Mouse (Mus musculus) left cerebral cortex, adult 11 months (tissue): Measurements from ENCODE around the gene Eya3.
"Not testable (repeated sequence)": the region's sequence is repeated elsewhere in the genome, so short reads cannot be mapped to it uniquely, and the experiment has no call there.

ENCODE experiments used
- DNase-seq: peaks from one replicate; pipeline ENCODE4 v3.0.0; 2022; ENCODE audit warnings: low spot score

The Eya3 gene

DNA sequence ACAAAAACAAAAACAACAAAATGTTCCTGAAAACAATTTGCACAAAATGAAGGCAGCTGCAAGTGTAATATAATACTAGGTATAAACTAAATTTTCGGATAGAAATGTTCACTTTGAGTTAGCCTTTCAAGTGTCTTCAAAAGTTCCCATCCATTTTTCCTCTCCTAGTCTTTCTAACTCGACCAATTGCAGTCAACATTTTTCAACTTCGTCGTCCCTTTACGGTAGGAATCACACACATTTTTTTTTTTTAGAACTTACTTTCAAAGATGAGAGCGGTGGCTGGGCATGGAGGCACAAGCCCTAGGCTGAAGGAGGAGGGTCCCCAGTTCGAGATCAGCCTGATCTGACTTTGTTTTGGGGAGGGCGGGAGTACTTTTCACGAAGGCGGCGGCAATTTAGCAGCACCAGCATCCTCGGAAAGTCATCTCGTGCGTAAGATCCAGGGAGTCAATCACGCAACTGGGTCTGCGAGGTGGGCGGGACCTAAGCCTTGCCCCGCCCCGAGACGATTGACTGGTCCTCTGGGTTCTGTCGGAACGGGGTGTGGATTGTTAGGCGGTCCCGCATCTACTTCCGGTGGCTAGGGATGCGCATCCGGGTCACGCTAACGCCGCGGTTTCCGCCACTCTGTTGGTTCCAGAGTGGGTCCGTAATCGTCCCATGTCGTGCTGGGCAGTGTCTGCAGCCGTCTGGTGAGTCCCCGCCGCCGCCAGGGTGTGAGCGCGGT is at the start of gene Eya3:
Gene Eya3, plus strand, starts transcription at position 527 of the 730 bp plus-strand sequence.
- peak; percentile 93 for DNase-seq

GRCm38 (mm10) chr4:132590642-132591041 is 48.1 kb upstream of the Eya3 start:
- no peak for DNase-seq

DNA sequence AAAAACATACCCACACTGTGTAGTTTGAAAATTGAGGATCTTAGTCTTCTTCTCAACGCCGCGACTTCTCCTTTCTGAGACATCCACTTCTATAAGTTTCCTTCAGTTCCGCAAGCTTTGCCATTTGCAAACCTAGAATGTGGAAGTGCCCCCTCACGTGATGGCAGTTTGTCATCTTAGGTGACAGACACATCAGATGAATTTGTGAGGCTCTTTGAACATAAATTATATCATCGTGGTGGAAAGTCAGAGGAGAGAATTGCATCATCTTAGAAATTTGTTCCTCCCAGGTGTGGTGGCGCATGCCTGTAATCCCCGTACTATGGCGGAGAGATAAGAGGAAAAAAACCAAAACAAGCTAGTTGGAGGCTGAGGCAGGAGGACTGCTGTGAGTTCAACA is 45.8 kb upstream of the Eya3 start:
- DNase-seq = no peak

DNA sequence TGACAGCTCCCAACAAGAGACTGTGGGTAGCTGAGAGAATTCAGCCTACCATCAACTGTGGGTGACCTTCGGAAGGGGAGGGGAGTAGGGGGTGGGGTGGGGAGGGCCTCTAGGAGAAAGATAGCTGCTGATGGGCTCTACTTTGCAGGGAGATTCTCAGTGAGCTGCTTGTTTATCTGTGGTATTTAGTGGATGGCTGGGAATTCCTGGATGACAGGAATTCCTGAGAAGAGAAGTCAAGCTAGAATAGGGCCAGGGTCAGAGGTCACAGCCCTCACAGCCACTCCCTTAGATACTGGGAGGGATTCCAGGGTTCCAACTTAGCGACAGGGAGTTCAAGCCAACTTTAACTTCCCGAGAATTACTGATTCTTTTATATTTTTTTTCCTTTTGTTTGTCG is 44.6 kb upstream of the Eya3 start:
- no peak for DNase-seq

GRCm38 (mm10) chr4:132598861-132599260 is 39.9 kb upstream of the Eya3 start:
- no peak for DNase-seq

GRCm38 (mm10) chr4:132599764-132600163 is 39.0 kb upstream of the Eya3 start:
- no peak for DNase-seq

- DNase-seq = no peak
Measured at GRCm38 (mm10) chr4:132600465-132600864, 38.3 kb upstream of the Eya3 start.

- not testable (repeated sequence) for DNase-seq
Measured at GRCm38 (mm10) chr4:132601242-132601641, 37.5 kb upstream of the Eya3 start.

GRCm38 (mm10) chr4:132603468-132603867 is 35.3 kb upstream of the Eya3 start:
- DNase-seq = no peak

DNA sequence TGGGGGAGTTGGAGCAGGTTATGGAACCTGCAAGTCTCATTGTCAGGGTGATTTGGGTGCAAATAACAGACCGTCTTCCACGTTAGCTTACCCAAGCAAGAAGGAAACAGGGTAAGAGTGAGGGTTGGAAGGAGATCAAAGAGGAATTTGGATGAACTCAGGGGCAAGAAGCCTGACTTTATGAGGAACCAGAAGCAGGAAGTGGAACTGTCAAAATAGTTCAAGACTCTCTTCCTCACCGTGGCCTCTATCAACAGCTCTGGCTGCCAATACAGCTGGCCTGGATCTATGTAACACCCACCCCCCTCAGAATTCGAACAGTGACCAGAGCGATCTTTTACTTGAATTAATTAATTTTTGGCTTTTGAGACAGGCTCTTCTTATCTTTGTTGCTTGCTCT is 33.0 kb upstream of the Eya3 start:
- DNase-seq = no peak

GRCm38 (mm10) chr4:132608147-132608546 is 30.6 kb upstream of the Eya3 start:
- no peak for DNase-seq

GRCm38 (mm10) chr4:132610301-132610984 is 28.3 kb upstream of the Eya3 start:
- no peak for DNase-seq

DNA sequence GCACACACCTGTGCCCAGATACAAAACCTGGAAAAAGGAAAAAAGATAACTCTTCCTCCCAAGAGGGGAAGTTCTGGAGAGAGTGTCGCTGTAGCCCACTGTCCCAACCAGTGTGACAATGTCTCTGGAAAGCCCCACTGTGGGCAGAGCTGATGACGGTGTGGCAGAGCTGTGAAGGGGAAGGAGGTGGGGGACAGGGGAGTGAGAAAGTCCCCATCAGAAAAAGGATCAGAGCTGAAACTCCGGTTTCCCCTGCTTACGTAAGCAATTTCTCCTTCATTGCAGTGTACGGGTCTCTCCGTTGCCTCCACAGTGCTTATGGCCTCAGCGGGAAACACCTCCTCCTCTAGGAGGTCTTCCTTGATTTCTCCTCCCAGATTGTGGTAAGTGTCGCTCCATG is 27.5 kb upstream of the Eya3 start:
- DNase-seq = no peak

DNA sequence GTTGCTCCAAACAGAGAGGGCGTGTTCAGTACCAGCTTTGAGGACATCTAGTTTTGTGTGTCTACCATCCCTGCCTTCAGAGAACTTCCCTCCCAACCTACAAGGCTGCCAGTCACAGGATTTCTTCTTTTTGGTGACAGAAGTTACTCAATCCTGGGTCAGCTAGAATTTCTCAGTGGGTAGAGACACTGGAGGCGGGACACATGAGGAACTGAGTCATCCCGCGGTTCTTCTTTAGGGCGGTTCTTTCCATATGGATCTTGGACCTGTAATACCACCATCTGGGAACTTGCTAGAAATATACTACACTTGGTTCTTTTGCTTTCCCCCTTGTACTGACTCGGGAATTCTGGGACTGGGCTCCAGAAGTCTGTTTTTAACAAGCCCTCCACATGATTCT is 20.9 kb upstream of the Eya3 start:
- DNase-seq = peak; percentile 62

DNA sequence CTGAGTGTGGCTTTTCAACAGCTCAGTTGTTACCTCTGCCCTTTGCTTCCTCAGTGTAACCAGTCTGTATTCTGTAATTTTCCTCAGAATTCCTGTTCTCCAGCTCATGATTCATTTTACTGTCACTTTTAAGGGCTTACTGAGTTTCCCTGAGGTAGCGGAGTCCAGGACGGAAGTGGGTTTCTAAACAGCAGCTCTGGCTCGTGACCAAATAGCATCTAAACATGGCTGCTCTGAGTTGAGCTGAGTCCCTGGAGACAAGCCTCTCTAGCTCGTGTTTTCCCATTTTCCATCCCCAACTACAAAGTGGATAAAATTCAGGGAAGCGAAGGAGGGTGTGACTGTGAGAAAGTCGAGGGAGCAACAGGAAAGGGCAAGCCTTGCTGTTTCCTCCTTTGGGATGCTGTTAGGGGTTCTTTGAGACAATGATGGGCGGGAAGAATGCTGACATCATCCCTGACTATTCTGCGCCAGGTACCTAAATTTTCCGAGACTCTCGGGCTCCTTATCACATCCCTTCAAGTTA is 19.9 kb upstream of the Eya3 start:
- no peak for DNase-seq

DNA sequence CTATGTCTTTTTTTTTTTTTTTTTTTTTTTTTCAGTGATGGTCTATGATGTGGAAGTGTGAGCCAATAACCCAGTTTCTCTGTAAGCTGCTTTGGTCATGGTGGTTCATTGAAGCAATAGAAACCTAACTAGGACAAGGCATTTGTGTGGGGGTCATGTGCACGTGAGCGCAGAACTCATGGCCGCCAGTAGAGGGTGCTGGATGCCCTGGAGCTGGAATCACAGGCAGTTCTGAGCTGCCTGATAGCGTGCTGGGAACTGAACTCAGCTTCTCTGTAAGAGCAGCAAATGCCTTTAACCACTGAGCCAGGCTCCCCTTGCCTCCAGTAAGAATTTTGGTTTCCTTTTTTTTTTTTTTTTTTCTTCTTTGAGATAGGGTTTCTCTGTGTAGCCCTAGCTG is 18.7 kb upstream of the Eya3 start:
- DNase-seq = no peak

GRCm38 (mm10) chr4:132621287-132622068 is 17.3 kb upstream of the Eya3 start:
- no peak for DNase-seq

DNA sequence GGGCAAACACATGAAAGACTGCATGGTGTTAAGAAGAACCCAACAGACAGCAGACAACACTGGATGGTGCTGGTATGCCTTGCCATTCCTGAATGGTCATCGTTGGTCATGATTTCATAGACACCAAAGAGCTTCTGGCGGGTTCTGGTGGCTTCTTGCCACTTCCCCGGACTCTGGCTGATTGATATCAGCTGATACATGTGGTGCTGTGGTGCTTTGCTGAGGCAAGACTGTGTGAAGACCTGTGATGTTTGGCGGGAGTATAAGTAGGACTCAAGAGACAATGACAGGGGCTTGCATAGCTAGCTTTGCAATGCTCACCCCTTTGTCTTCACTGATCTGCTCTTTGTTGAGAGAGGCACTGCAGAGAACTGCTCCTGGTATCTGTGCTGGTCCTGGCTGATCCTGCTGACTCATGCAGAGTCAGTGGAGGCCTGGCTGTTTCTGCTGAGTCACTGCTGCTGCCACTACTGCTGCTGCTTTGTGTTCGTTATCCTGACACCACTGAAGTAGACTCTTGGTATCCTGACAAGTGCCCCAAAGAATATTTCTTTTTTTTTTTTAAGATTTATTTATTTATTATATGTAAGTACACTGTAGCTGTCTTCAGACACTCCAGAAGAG is 14.6 kb upstream of the Eya3 start:
- DNase-seq = no peak

DNA sequence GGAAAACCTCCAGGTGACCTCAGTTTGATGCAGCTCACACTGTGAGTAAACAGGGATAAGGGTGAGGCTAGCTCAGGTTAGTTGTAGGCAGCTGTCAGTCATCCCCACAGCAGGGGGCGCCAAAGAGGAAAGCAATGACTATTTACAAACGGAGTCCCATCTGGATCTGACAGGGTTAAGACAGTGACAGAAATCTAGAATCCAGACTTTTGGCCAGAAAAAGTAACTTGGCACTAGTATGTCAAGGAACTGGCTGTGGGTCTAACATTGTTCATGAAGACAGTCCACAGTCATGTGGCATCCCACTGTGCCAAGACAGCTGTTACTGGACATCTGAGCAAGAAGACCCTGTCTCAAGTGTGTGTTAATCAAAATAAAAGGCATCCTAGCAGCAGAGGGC is 10.0 kb upstream of the Eya3 start:
- DNase-seq = no peak

DNA sequence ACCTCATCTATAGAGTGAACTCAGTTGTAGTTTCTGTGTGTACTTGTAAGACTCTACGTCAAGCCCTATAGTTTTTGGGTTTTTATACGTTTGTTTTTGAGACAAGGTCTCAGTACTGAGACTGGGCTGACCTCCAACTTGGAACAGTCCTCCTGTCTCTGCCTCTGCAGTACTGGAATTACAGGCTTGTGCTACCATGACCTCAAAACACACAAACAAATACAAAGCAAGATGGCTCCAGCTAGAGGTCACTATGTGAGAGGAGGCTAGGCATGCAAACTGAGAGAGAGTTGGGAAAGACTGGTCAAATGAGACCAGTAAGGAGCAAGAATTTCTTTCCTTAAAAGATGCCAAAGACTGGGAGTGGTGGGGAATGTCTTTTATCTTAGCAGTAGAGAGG is 2.8 kb upstream of the Eya3 start:
- no peak for DNase-seq

GRCm38 (mm10) chr4:132636554-132636953 is 2.2 kb upstream of the Eya3 start:
- DNase-seq = no peak

DNA sequence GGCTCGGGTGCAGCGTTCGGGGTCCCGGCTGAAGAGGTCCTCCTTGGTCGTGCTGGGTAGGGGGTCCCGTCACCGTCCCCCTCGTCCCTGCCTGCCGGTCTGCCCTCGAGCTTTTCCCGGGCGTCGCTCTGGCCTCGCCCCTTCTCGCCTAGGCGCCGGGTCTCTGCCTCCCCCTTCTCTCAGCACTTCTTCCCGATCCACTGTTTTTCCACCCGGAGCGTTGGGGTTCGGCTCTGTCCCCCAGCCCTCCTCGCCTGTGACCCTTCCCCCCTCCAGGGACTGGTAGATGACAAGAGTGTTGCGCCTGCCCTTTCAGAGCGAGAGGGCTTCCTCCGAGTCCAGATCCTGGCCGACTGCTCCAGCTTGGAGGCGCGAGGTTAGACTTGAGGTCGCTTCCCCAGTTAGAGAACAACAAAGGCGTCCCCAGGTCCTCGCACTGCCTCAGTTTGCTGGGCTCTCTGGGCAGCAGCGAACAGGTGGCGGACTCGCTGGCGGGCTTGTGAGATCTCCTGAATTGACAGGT is 465 bp downstream of the Eya3 start:
- no peak for DNase-seq
